Mouse (Mus musculus) kidney, adult 9 months (tissue): Measurements from ENCODE around the gene Stk32c.
A peak's percentile ranks its signal among the peaks of the same experiment; 100 is the strongest.

ENCODE experiments used
- DNase-seq: peaks from one replicate; pipeline ENCODE4 v3.0.0; 2022

Stk32c gene

GRCm38 (mm10) chr7:139135236-139135635 is 77.9 kb downstream of the Stk32c start:
- DNase-seq = no peak

DNA sequence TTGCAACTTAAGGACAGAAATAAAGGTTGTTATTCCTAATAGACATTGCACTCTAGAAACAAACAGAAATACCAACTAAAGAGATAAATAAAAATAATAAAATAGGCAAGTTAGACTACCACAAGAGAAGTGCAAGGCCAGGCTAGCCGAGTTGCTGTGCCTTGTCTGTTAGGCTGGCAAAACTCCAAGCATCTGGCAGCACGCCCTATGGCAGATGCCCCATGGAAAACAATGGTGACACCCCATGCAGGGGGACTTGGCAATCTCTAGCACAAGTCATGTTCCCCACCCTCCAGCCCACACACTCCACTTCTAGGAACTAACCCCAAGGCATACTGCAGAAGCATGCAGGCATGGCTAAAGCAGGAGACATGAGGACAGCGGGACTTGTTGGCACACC is 79.7 kb downstream of the Stk32c start:
- DNase-seq = no peak

- DNase-seq = no peak
Observed at GRCm38 (mm10) chr7:139131538-139131937, 81.6 kb downstream of the Stk32c start.

- no peak for DNase-seq
Observed at GRCm38 (mm10) chr7:139130361-139130760, 82.7 kb downstream of the Stk32c start.

- DNase-seq = no peak
Observed at GRCm38 (mm10) chr7:139128994-139129393, 84.1 kb downstream of the Stk32c start.

DNA sequence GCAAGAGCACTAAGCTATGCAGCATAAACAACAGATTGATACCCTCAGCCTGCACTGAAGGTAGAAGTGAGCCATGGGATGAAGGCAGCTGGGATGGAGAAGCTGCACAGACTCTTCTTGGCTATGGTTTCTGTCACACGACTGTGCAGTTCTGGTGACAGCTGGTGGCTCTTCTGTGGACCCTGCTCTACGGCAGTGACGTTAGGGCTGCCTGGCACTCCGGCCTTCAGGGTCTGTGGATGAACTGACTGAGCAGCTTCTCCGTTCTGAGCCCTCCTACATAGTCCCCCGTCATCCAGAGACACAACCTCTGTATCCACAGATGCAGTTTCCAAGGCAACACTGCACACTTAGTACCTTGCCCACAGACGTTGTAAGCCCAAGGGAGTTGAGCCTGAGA is 86.6 kb downstream of the Stk32c start:
- no peak for DNase-seq

DNA sequence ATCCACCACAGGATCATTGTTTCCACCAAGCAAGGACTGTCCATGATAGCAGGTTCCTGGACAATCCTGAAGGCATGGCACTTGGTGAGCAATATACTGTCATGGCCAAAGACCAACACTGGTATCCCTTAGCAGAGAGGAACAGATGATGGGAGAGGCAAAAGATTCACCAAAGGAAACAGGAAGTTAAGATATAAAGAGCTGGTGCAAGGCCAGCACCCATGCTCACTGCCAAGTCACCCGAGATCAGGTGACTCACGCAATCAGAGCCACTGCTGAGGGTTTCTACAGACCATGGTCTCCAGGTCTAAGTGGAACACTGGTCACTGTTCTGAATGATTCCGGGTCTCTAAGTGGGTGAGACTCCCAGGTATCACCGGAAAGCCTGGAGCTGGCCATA is 87.2 kb downstream of the Stk32c start:
- DNase-seq = no peak

GRCm38 (mm10) chr7:139119775-139120153 is 93.3 kb downstream of the Stk32c start:
- DNase-seq = no peak

DNA sequence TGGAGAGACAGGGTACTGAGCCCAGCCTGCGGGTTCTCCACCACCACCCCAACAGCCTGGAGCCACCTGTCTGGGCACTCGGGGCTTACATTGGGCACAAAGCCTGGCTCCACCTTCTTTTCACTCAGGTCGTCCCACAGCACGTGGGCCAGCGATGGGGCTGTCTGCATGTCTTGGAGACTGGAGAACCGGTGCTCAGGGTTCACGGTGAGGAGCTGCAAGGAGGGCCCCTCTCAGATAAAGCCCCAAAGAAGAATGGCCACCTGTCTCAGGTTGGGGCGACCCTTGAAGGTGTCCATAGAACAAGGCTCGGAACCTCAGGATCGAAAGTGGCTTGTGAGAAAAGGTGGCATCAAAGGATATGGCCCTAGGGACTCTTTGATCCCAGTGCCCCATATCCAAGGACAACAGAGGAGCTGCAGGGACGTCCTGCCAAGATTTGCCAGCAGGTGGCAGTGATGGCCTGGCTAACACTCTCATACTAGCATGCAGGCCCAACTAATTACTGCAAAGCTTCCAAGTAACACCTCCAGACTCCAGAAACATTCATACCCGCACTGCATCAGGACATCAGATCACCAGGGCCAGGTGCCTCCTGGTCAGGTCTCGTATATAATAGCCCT is 93.8 kb downstream of the Stk32c start:
- DNase-seq = peak; percentile 89

- no peak for DNase-seq
Observed at GRCm38 (mm10) chr7:139107908-139108650, 105.0 kb downstream of the Stk32c start.

GRCm38 (mm10) chr7:139105705-139106104 is 107.4 kb downstream of the Stk32c start:
- DNase-seq = no peak

DNA sequence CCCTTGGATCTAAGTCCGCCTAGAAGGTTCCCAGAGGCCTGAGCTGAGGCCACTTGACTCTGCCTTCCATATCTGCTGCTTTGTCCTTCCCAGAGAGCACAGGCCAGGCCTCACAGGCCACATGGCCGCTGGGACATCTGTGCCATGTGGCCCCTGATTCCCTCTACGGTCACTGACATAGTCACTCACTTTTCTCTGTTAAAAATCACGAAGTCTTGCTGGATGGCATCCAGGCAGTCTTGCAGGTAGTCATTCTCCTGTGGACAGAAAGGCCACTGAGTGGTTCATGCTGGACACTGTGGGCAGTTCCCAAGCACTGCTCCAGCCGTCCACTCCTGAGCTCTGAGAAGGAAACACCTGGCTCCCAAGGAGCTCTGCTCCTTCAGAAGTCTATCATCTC is 108.0 kb downstream of the Stk32c start:
- DNase-seq = no peak

- no peak for DNase-seq
Observed at GRCm38 (mm10) chr7:139103960-139104381, 109.1 kb downstream of the Stk32c start.

DNA sequence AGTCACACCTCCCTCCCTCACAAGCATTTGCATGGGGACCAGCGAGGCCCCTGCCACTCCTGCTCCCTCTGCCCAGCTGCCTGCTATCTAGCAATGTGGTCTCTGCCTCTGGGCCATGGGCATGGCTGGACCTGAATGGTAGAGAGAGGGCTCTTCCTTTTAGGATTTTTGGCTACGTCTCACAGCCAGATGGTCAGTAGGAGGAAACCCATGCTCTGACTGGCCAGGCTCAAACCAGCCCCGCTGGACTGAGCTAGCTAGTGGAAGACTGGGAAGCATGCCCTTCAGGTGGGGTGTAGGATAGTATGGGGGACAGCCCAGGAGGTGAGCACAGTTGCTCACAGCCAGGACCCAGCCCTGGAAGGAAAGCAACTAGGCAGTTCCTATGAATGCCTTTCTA is 111.3 kb downstream of the Stk32c start:
- DNase-seq = no peak

DNA sequence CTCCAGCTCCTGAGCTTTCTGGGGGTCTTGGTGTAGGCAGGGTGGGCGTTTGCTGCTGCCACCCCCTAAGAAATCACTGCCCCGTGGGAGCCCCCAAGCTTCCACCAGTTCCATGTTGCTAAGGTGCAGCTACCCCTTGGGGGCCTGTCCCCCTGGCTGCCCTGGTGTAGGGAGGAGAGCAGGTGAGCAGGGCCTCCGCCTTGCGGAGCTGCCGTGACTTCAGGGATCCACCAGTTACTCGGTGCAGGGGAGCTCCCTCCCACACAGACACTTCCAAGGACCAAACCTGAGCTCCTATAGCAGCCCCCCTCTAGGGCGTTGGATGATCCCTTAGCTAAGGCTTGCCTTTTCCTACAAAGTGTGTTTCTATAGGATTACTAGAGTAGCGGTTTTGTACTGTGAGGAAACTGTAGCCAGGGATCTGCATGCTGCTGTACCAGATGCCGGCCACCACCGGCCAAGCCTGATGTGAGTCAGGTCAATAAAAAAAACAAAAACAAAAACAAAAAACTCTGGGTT is 111.8 kb downstream of the Stk32c start:
- no peak for DNase-seq

DNA sequence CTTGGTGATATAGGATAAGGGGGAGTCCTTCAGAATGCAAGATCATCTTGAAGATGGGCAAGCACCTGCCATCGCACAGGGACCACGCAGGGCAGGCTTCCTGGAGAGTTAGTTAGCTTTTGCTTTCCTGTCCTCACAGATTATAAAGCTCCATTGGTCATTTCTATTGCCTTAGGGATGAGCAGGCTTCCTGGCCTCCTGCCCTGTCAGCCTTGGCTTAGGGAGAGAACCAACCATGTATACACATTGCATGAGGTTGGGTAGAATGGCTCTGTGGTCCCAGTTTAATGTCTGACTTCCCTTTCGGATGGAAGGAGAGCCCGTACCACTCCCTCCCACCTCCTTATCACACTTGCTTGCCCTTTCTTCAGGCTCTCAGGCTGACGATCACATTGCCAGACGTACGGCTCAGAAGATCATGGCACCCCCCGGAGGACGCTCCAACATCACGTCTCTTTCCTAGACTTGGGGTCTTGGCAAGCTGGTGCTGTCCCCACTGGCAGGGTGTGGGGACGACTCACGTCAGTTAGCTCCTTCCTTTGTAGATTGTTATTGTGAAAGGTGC is 112.5 kb downstream of the Stk32c start:
- no peak for DNase-seq

DNA sequence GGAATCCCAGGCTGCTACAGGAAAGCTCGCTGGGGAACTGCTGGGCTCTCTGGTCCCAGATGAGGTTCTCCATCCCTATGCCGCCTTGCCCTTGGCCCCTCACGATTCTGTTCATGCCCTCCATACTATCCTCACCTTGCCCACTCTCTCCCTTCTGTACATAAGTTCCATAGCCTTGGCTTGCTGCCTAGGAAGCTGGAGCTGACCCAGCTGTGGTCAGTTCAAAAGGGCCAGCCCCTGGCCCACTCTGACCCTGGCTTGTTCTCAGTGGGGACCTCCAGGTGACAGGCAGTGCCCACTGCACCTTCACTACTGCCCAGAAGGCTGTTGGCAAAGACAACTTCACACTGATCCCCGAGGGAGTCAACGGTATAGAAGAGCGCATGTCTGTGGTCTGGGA is 116.7 kb downstream of the Stk32c start:
- no peak for DNase-seq

DNA sequence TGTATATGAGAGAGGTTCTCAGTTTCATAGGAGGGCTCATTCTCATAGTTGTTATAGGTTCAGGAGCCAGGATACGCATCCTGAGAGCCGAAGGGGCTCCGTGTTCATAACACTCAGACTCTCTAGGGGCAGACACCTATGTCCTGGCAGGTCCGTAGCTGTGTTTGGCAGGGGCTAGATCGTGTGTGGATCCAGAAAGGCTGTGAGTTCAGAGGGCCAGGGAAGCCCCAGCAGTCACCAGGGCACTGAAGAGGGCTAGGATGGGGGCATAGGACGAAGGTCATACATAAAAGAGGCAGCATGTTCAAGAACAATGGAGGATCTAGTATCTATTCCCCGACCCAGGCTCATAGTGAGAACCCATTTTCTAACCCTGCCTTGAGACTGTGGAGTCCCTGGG is 117.8 kb downstream of the Stk32c start:
- no peak for DNase-seq

DNA sequence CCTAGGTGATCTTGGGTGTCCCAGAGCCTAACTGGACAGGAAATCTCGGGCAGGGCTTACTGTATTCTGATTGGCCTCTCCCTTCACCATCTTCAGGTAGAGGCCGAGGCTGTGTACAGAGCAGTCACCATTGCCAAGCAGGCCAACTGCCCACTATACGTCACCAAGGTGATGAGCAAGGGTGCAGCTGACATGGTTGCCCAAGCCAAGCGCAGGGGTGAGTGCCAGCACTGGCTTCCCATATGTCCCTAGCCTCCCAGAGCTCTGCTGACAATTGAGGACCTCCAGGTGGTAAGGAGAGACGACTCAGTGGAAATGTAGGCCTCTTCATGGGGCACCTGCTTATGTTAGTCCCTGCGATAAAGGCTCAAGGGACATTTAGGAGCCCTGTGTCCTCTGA is 118.3 kb downstream of the Stk32c start:
- no peak for DNase-seq

DNA sequence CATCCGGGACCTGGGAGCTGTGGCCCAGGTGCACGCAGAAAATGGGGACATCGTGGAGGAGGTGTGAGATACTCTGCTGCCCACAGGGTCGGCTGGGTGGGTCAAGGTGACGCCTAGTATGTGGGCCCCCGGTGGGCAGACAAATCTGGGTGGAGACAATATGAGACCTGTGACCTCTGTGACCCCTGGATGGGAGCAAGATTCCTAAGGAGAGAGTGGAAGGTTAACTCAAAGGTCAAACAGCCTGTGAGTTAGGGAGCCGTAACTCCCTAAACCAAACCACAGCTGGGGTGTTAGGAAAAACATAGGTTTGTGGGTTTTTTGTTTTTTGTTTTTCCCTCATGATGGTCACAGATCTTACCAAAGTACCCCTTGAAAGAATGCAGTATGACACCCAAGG is 119.3 kb downstream of the Stk32c start:
- DNase-seq = no peak

DNA sequence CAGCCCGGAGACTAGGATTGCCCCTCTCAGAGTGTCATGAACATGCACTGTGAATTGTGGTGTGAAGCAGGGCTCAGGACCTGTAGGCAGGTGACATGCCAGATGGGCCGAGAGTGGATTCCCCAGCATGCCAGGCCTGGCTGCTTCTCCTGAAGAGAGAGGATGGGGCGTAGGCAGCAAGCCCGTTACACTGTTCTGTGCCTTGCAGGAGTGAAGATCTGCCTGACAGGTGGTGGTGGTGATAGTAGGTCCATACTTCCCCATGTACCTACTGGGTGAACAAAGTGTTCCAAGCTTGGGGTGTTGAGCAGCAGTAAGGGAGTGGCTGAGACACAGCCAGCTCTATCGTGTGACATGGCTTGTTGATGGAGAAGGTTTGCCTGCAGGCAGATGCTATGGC is 120.0 kb downstream of the Stk32c start:
- no peak for DNase-seq

- DNase-seq = no peak
Observed at GRCm38 (mm10) chr7:139092676-139093075, 120.4 kb downstream of the Stk32c start.

DNA sequence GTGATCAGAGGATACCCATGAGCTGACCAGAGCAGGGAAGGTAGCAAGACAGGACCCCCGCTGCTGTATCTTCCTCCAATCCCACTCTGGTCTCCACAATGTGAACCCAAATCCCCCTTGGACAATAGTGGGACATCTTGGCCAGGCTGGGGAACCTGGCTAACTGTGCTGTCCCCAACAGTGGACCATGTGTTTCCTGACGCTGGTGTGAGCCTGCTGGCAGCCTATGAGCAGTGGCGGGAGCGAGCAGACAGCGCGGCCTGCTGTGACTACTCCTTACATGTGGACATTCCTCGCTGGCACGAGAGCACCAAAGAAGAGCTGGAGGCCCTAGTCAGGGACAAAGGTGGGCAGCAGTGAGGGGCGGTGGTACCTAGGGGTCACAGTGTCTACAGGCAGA is 121.4 kb downstream of the Stk32c start:
- DNase-seq = no peak
